Mouse (Mus musculus): ENCODE measurements around the gene Dpysl4. TPM values are rescaled to one million over a fixed set of nuclear protein-coding genes. Genes with fewer than 3 reads are reported as not detected.

The Dpysl4 gene
- total and polyA plus RNA-seq, 3 experiments, result not detected

DNA sequence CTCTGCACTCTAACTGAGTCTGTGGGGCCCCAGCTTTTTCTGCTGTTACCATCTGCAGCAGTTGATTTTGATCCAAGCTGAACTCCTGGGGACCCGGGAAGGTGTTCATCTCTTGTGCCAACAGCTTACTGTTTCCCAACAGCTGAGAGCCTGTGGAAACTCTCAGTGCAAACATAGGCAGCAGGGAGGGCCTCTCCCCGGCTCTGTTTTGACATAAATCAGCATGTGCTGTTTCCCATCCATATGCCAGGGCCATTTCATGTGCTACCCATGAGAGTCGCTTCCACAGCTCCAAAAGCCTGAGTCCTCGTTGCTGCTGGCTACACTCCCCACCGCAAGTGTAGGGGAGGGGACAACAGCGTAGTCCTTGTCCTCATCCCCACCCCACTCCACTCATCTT is 7.6 kb upstream of the Dpysl4 start:
- Histone ChIP-seq H3K27me3 (replicated peaks) (peaks cover 85% of the 10 kb centered on the region), H3K36me3 (replicated peaks in 1 of 2; ENCODE audit: control insufficient read depth in 1 of 2, insufficient read depth in 1 of 2, low read length in 1 of 2) (no peaks in the 10 kb centered on the region)
- dilution Hi-C loops (cut with MboI; ENCODE audit: extremely low pct_ligation_motif_present, extremely low pct_unique_long_range_greater_than_20kb, low sequenced_read_pairs), result no loop called here

DNA sequence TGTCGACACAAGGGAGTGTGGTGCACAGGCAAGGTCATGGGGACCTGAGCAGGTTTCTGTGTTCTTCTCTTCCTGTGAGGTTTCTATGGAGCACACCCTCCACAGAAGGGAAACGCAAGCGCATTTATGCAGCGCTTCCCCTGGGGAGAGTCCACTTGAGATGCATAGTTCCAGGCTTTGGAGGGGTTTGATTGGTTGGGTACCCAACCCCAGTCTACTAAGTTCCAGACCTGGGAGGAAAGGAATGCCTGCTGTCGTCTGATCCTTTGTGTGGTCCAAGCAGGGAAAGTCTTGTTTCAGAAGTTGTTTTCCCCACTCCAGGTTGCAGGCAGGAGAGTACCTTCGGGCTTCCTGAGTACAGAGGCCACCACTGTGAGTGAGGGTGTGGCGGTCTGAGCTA is 6.7 kb upstream of the Dpysl4 start:
- H3K79me2 ChIP-seq (replicated peaks; ENCODE audit: control insufficient read depth, extremely low read depth, insufficient read depth, poor library complexity, severe bottlenecking), result no peaks in the 10 kb centered on the region
- TF ChIP-seq SIN3A (IDR thresholded peaks at IDR 0.05; ENCODE audit: low read length), result no peak
- no peak for TF ChIP-seq UBTF (IDR thresholded peaks at IDR 0.05; ENCODE audit: low read depth, low read length)
- TF ChIP-seq CHD2 (IDR thresholded peaks at IDR 0.05; ENCODE audit: low read length), result no peak
- no peak for TF ChIP-seq TCF12 (IDR thresholded peaks at IDR 0.05; ENCODE audit: low read depth, low read length)
- no peak for TF ChIP-seq ETS1 (conservative IDR thresholded peaks at IDR 0.05; ENCODE audit: low read depth, low read length)
- TF ChIP-seq EP300 (IDR thresholded peaks at IDR 0.05; ENCODE audit: low read length), result no peak
- TF ChIP-seq ZNF384 (IDR thresholded peaks at IDR 0.05; ENCODE audit: low read depth, low read length), result no peak
- TF ChIP-seq USF1 (IDR thresholded peaks at IDR 0.05; ENCODE audit: low read depth, low read length), result no peak
- TF ChIP-seq BHLHE40 (IDR thresholded peaks at IDR 0.05; ENCODE audit: low read depth, low read length), result no peak
- no peak for TF ChIP-seq GABPA (IDR thresholded peaks at IDR 0.05; ENCODE audit: insufficient replicate concordance, low read depth, low read length)
- TF ChIP-seq CTCF (conservative IDR thresholded peaks at IDR 0.05 in 1 of 2, IDR thresholded peaks at IDR 0.05 in 1 of 2; ENCODE audit: low read depth in 2 of 2, low read length in 2 of 2), result no peak
- TF ChIP-seq MAX (IDR thresholded peaks at IDR 0.05; ENCODE audit: low read length), result no peak
- TF ChIP-seq IRF4 (IDR thresholded peaks at IDR 0.05; ENCODE audit: low read depth, low read length), result no peak
- TF ChIP-seq MYC (IDR thresholded peaks at IDR 0.05; ENCODE audit: low read depth, low read length), result no peak
- TF ChIP-seq RAD21 (IDR thresholded peaks at IDR 0.05; ENCODE audit: low read depth, low read length), result no peak
- TF ChIP-seq NRF1 (IDR thresholded peaks at IDR 0.05; ENCODE audit: low read depth, low read length), result no peak
- no peak for TF ChIP-seq ZC3H11A (IDR thresholded peaks at IDR 0.05; ENCODE audit: low read depth, low read length)
- no peak for TF ChIP-seq PAX5 (IDR thresholded peaks at IDR 0.05; ENCODE audit: low read length)
- TF ChIP-seq MXI1 (IDR thresholded peaks at IDR 0.05; ENCODE audit: low read depth, low read length), result no peak
- H3K27ac ChIP-seq (ENCODE audit: insufficient read depth, low read depth), result no peak overlapping the region
- in situ Hi-C loops (cut with MboI; ENCODE audit: low pct_ligation_motif_present, low pct_unique_long_range_greater_than_20kb, low sequenced_read_pairs) (no loop called here), dilution Hi-C loops (cut with MboI; ENCODE audit: extremely low pct_ligation_motif_present, extremely low pct_unique_long_range_greater_than_20kb, low sequenced_read_pairs) (no loop called here)
- no peak overlapping the region for H3K9ac ChIP-seq (ENCODE audit: insufficient read depth, low read depth)
- no peaks in the 10 kb centered on the region for H3K36me3 ChIP-seq (replicated peaks in 1 of 2; ENCODE audit: control insufficient read depth in 1 of 2, insufficient read depth in 1 of 2, low read length in 1 of 2)
- H3K27me3 ChIP-seq (replicated peaks), result peaks cover 84% of the 10 kb centered on the region
- no peak overlapping the region for H3K4me2 ChIP-seq (ENCODE audit: insufficient read depth, low read depth, poor library complexity, severe bottlenecking)
- H3K9me3 ChIP-seq (replicated peaks; ENCODE audit: low read length), result peaks cover 4% of the 10 kb centered on the region
- DNase-seq (ENCODE audit: extremely low read depth), result no peak
- no peaks in the 10 kb centered on the region for H3K4me1 ChIP-seq (ENCODE audit: control insufficient read depth in 1 of 2, insufficient read depth in 2 of 2)
- no peak overlapping the region for H3K4me3 ChIP-seq (replicated peaks in 1 of 3; ENCODE audit: low read depth in 2 of 3, low read length in 2 of 3, poor library complexity in 1 of 3)

More for the DNA sequence above, 7.6 kb upstream of the Dpysl4 start:
- peaks cover 4% of the 10 kb centered on the region for H3K9me3 ChIP-seq (replicated peaks; ENCODE audit: low read length)
- no peak overlapping the region for H3K9ac ChIP-seq (ENCODE audit: insufficient read depth, low read depth)
- no peak overlapping the region for H3K4me2 ChIP-seq (ENCODE audit: insufficient read depth, low read depth, poor library complexity, severe bottlenecking)
- H3K4me3 ChIP-seq (replicated peaks in 1 of 3; ENCODE audit: low read depth in 2 of 3, low read length in 2 of 3, poor library complexity in 1 of 3), result no peak overlapping the region
- H3K27ac ChIP-seq (ENCODE audit: insufficient read depth, low read depth), result no peak overlapping the region
- no peak for TF ChIP-seq BHLHE40 (IDR thresholded peaks at IDR 0.05; ENCODE audit: low read depth, low read length)
- H3K79me2 ChIP-seq (replicated peaks; ENCODE audit: control insufficient read depth, extremely low read depth, insufficient read depth, poor library complexity, severe bottlenecking), result no peaks in the 10 kb centered on the region
- in situ Hi-C loops (cut with MboI; ENCODE audit: low pct_ligation_motif_present, low pct_unique_long_range_greater_than_20kb, low sequenced_read_pairs), result no loop called here
- DNase-seq (ENCODE audit: extremely low read depth), result no peak
- H3K4me1 ChIP-seq (ENCODE audit: control insufficient read depth in 1 of 2, insufficient read depth in 2 of 2), result no peaks in the 10 kb centered on the region

Measured in CH12.LX (cell line).